Mouse (Mus musculus) intestine, postnatal 0 days (tissue): ENCODE data around the gene Usp46. TPM values are rescaled to one million over a fixed set of nuclear protein-coding genes. Genes with fewer than 3 reads are reported as not detected.
"Not testable (repeated sequence)": the region's sequence is repeated elsewhere in the genome, so short reads cannot be mapped to it uniquely, and the experiment has no call there.

Source experiments
- ATAC-seq: fragments of 200-750 bp; cut with Nextera tagmentation; 2 replicates; pipeline ENCODE4 v1.8.0; 2017; ENCODE audit warnings: mild to moderate bottlenecking, moderate TSS enrichment, moderate library complexity
- H3K27ac ChIP-seq: fragments of 300-500 bp; sonication (generic); 2 replicates; pipeline ENCODE4 v1.5.1; 2014; ENCODE audit warnings: mild to moderate bottlenecking, low read depth, low read length, moderate library complexity
- H3K27me3 ChIP-seq: fragments of 300-500 bp; sonication (generic); replicated peaks from 2 replicates; pipeline ENCODE4 v1.6.1; 2014; ENCODE audit warnings: low read length, mixed read lengths; ENCODE audit not compliant: control insufficient read depth, insufficient read depth
- H3K36me3 ChIP-seq: fragments of 300-500 bp; sonication (generic); 2 replicates; pipeline ENCODE4 v1.6.1; 2014; ENCODE audit warnings: mild to moderate bottlenecking, moderate library complexity; ENCODE audit not compliant: control insufficient read depth, insufficient read depth
- H3K4me1 ChIP-seq: fragments of 300-500 bp; sonication (generic); replicated peaks from 2 replicates; pipeline ENCODE4 v1.6.1; 2014; ENCODE audit warnings: antibody characterized with exemption, low read length, mixed read lengths; ENCODE audit not compliant: control insufficient read depth, insufficient read depth
- H3K4me2 ChIP-seq: fragments of 300-500 bp; sonication (generic); replicated peaks from 2 replicates; pipeline ENCODE4 v1.6.1; 2014; ENCODE audit warnings: low read depth, mild to moderate bottlenecking, moderate library complexity
- H3K4me3 ChIP-seq: fragments of 300-500 bp; sonication (generic); 2 replicates; pipeline ENCODE4 v1.5.1; 2014; ENCODE audit warnings: low read depth, low read length
- H3K9ac ChIP-seq: fragments of 300-500 bp; sonication (generic); 2 replicates; pipeline ENCODE4 v1.6.1; 2014; ENCODE audit warnings: mild to moderate bottlenecking, low read depth, low read length
- H3K9me3 ChIP-seq: fragments of 300-500 bp; sonication (generic); 2 replicates; pipeline ENCODE4 v1.6.1; 2016; ENCODE audit warnings: mixed run types; ENCODE audit not compliant: control insufficient read depth
- CTCF ChIP-seq: sonication (generic); IDR thresholded peaks from 2 replicates; pipeline ENCODE4 v1.5.1; 2016; ENCODE audit warnings: low read depth, mild to moderate bottlenecking, control low read depth, antibody characterized with exemption, moderate library complexity
- WGBS: fragments of 180-500 bp; shearing (Covaris S2); extraction: QIAGEN DNeasy Blood & Tissue Kit; methylation state at CpG from one replicate; pipeline ENCODE4 v1.1.7; 2014; 5-methylcytosine and 5-hydroxymethylcytosine counted together
- polyA plus RNA-seq: library from polyadenylated mRNA; unstranded; fragments of >200 nt; fragmentation: Nextera tagmentation; extraction: Ambion mirVana; gene quantifications from 2 replicates; pipeline ENCODE4 v1.2.1, GENCODE M21; 2015

Usp46 gene
- polyA plus RNA-seq, 1 experiment from 2014 or later = 6.3 TPM

- H3K27ac ChIP-seq = no peak overlapping the region
- no peak overlapping the region for H3K9ac ChIP-seq
- no peak for ATAC-seq
- H3K4me1 ChIP-seq = no peaks in the 10 kb centered on the region
- no peak overlapping the region for H3K4me3 ChIP-seq
- no peaks in the 10 kb centered on the region for H3K9me3 ChIP-seq
- H3K36me3 ChIP-seq = no peaks in the 10 kb centered on the region
- no peak overlapping the region for H3K4me2 ChIP-seq
- WGBS = 48% methylated on average over 8 of the region's 8 CpGs
- no peak for TF ChIP-seq CTCF
- H3K27me3 ChIP-seq = no peaks in the 10 kb centered on the region
These were observed 9.7 kb upstream of the Usp46 start for GRCm38 (mm10) chr5:74077959-74078358.

GRCm38 (mm10) chr5:74076759-74077158 is 8.5 kb upstream of the Usp46 start:
- Histone ChIP-seq H3K9me3 (no peaks in the 10 kb centered on the region), H3K27ac (no peak overlapping the region), H3K4me1 (no peaks in the 10 kb centered on the region), H3K4me3 (no peak overlapping the region), H3K27me3 (no peaks in the 10 kb centered on the region), H3K36me3 (no peaks in the 10 kb centered on the region), H3K9ac (no peak overlapping the region), H3K4me2 (no peak overlapping the region)
- 30% methylated on average over 9 of the region's 9 CpGs for WGBS
- no peak for ATAC-seq
- TF ChIP-seq CTCF = no peak

- not testable (repeated sequence) for H3K27me3 ChIP-seq, H3K27ac ChIP-seq, H3K4me3 ChIP-seq, ATAC-seq, H3K9ac ChIP-seq, H3K36me3 ChIP-seq, H3K4me2 ChIP-seq, H3K9me3 ChIP-seq
- peak; percentile 43 for TF ChIP-seq CTCF
- WGBS = 88% methylated on average over 5 of the region's 5 CpGs
- H3K4me1 ChIP-seq = peaks cover 13% of the 10 kb centered on the region
These were observed 2.3 kb upstream of the Usp46 start for GRCm38 (mm10) chr5:74070564-74070963.

- H3K4me1 ChIP-seq = peaks cover 15% of the 10 kb centered on the region
- H3K4me3 ChIP-seq = peak overlapping the region; percentile 85
- H3K9me3 ChIP-seq = no peaks in the 10 kb centered on the region
- 0 out of 2 replicates have a peak, but pooled peaks have one; percentile 3 for TF ChIP-seq CTCF
- WGBS = under 1% methylated on average over 18 of the region's 18 CpGs
- peak overlapping the region; percentile 96 for H3K27ac ChIP-seq
- ATAC-seq = peak; percentile 61
- peak overlapping the region; percentile 98 for H3K4me2 ChIP-seq
- H3K9ac ChIP-seq = peak overlapping the region; percentile 88
- H3K36me3 ChIP-seq = no peaks in the 10 kb centered on the region
- no peaks in the 10 kb centered on the region for H3K27me3 ChIP-seq
These were observed 587 bp upstream of the Usp46 start for GRCm38 (mm10) chr5:74068714-74069321.

- H3K27me3 ChIP-seq = no peaks in the 10 kb centered on the region
- H3K4me3 ChIP-seq = peak overlapping the region; percentile 85
- peak overlapping the region; percentile 98 for H3K4me2 ChIP-seq
- peaks cover 17% of the 10 kb centered on the region for H3K4me1 ChIP-seq
- H3K9me3 ChIP-seq = no peaks in the 10 kb centered on the region
- no peak for ATAC-seq
- no peaks in the 10 kb centered on the region for H3K36me3 ChIP-seq
- H3K27ac ChIP-seq = peak overlapping the region; percentile 96; the same call in 1 of the 2 replicates
- WGBS = 11% methylated on average over 4 of the region's 4 CpGs
- no peak for TF ChIP-seq CTCF
- H3K9ac ChIP-seq = 0 out of 2 replicates have a peak overlapping the region, but pooled peaks have one; percentile 88
These were observed 885 bp downstream of the Usp46 start for GRCm38 (mm10) chr5:74067346-74067745.

- H3K4me2 ChIP-seq = peak overlapping the region; percentile 98
- H3K4me1 ChIP-seq = peaks cover 17% of the 10 kb centered on the region
- H3K27me3 ChIP-seq = no peaks in the 10 kb centered on the region
- no peak overlapping the region for H3K9ac ChIP-seq
- no peak for ATAC-seq
- 23% methylated on average over 12 of the region's 12 CpGs for WGBS
- no peaks in the 10 kb centered on the region for H3K9me3 ChIP-seq
- TF ChIP-seq CTCF = no peak
- H3K36me3 ChIP-seq = no peaks in the 10 kb centered on the region
- no peak overlapping the region for H3K4me3 ChIP-seq
- peak overlapping the region; percentile 22; the same call in 1 of the 2 replicates for H3K27ac ChIP-seq
These were observed 1.7 kb downstream of the Usp46 start for GRCm38 (mm10) chr5:74066416-74067115.
